Mouse (Mus musculus): ENCODE data around the gene Zfp932. TPM values are rescaled to one million over a fixed set of nuclear protein-coding genes. Genes with fewer than 3 reads are reported as not detected.
"Not testable (repeated sequence)": the region's sequence is repeated elsewhere in the genome, so short reads cannot be mapped to it uniquely, and the experiment has no call there.

Gene Zfp932
- total RNA-seq (2021), result 1 to 10 TPM; 5.7 to 6.2 TPM
- long read RNA-seq, experiment 1, transcript Zfp932-201 (3 exons, 451 nt), result major isoform, 5 of 8 reads
- long read RNA-seq, experiment 1, partial matches to known transcripts, result 0 of 8 reads
- long read RNA-seq, experiment 1, other reads (novel, unspliced or antisense), result 2 of 8 reads
- long read RNA-seq, experiment 2, transcript Zfp932-201 (3 exons, 451 nt), result major isoform, 10 of 16 reads
- long read RNA-seq, experiment 2, partial matches to known transcripts, result 0 of 16 reads
- long read RNA-seq, experiment 2, other reads (novel, unspliced or antisense), result 3 of 16 reads

DNA sequence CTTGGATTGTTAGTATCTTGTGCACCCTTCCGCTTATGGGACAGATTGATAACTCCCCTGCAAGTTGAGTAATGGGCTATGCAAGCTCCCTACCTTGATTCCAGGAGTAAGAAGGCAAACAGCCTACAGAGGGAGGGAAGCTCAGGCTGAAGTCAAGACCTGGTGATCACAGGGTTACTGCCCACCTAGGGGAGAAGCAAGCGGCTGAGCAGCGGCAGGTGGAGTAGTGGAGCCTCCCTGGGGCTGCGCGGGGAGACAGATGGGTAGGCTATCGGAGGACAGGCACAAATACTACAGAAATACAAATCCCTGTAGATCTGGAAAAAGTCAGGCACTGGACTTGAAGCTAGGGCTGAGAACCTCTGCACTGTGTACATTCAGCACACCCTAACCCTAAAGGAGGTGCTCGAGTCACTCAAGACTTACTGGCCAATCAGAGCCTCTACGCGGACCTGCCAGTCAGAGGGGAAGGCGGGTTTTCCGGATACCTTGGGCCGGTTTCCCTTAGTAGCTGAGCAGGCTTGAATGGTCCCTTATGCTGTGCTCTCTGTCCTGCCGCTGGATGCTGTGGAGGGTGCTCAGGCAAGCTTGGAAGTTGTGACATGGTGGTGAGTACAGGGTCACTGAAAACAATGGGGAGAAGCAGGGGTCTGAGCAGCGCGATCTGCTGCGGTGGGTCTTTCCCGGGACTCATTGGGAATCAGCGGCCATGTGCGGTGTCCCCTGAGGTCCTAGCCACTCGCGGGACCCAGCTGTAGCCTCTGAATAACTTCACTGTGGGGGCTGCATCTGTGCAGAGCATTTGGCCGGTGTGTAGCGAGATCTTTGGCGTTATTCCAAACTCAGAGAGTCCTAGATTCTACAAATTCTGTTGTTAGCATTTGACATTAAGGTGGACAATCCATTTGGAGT lies at the start of gene Zfp932:
Zfp932 (plus strand) TSS at position 496 of the 912 bp plus-strand sequence.
- intact Hi-C loops (cut with DNase I), result not testable (repeated sequence)
- peak; percentile 71 to 74 for DNase-seq

DNA sequence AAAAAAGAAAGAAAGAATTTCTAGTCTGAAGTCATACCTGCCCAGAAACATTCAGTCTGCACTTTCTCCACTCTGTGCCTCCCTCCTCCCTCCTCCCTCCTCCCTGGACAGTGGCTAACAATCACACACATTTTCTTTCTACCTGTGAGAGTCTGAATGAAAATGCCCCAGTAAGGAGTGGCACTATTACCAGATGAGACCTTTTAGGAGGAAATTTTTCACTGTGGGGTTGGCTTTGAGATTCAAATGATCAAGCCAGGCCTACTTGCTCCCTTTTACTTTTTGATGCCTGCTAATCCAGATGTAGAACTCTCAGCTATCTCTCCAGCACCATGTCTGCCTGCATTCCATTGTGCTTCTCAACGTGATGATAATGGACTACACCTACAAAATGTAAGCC lies 46.0 kb upstream of the Zfp932 start:
- no peak for DNase-seq
- intact Hi-C loops (cut with DNase I), result no loop called here

DNA sequence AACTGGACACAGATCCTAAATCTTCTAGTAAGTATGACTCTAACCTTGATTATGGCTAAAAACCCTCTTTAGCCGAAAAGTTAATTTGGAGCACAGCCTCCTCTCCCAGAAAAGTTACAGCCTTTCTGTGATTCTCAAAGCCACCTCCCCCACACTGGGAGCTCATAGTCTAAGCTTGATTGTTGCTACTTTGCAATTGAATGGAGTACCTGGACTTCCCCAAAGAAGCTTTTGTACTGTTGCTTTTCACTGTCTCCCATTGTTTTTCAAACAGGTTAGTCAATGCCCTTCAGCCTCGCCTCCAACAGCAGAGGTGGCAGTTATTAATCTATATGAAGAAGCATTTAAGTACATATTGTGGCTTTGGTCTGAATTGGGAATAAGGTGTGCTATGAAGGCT lies 15.6 kb upstream of the Zfp932 start:
- intact Hi-C loops (cut with DNase I); DNase-seq: not testable (repeated sequence)

- DNase-seq; intact Hi-C loops (cut with DNase I): not testable (repeated sequence)
These were observed 860 bp upstream of the Zfp932 start for GRCm38 (mm10) chr5:109995461-109995860.

- DNase-seq; intact Hi-C loops (cut with DNase I): not testable (repeated sequence)
These were observed 19.5 kb downstream of the Zfp932 start for GRCm38 (mm10) chr5:110015775-110016174.

GRCm38 (mm10) chr5:110023273-110023672 lies 27.0 kb downstream of the Zfp932 start:
- intact Hi-C loops (cut with DNase I), result no loop called here
- no peak for DNase-seq

GRCm38 (mm10) chr5:110023694-110024427 lies 27.5 kb downstream of the Zfp932 start:
- intact Hi-C loops (cut with DNase I); DNase-seq: not testable (repeated sequence)

DNA sequence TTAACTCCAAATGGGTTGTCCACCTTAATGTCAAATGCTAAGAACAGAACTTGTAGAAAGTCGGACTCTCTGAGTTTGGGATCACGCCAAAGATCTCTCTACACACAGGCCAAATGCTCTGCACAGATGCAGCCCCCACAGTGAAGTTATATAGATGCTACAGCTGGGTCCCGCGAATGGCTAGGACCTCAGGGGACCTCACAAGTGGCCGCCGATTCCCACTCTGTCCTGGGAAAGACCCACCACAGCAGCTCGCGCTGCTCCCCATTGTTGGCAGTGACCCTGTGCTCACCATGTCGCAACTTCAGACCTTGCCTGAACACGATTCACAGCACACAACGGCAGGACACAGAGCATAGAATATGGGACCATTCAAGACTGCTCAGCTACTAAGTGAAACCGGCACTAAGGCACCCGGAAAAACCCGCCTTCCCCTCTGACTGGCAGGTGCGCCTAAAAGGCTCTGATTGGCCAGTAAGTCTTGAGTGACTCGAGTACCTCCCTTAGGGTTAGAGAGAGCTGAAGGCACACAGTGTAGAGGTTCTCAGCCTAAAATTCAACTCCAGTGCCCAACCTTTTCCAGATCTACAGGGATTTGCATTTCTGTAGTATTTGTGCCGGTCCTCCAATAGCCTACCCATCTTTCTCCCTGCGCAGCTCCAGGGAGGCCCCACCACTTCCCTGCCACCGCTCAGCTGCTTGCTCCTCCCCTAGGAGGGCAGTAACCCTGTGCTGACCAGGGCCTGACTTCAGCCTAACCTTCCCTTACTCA lies 61.5 kb downstream of the Zfp932 start:
- intact Hi-C loops (cut with DNase I), result loop anchor here (5.0 kb wide), 1 partner anchor 39 kb away; the partner anchor contains the start of gene Plcxd1
- peak; percentile 70 to 73 for DNase-seq

Other genes starting within 250 kb of the Zfp932 start
- gene 4930522L14Rik, start 244.6 kb upstream of the Zfp932 start, total RNA-seq (2021), result 1 to 10 TPM in 1 of 2 experiments, under 1 TPM in 1; 0.37 to 1.8 TPM
- gene Gm15446, start 73.1 kb upstream of the Zfp932 start, total RNA-seq (2021), result 1 to 10 TPM; 4.1 to 9.0 TPM
- gene Gm17655, start 76.0 kb downstream of the Zfp932 start, total RNA-seq (2021), result 1 to 10 TPM; 2.1 to 2.6 TPM
- gene Gm35315, start 97.9 kb downstream of the Zfp932 start, total RNA-seq (2021), result under 1 TPM; 0.07 to 0.23 TPM
- gene Plcxd1, start 103.4 kb downstream of the Zfp932 start, total RNA-seq (2021), result not detected
- 10 to 100 TPM; 13.6 to 14.3 TPM for gene Gtpbp6, start 111.7 kb downstream of the Zfp932 start, total RNA-seq (2021)
- gene Zfp605, start 113.6 kb downstream of the Zfp932 start, total RNA-seq (2021), result 1 to 10 TPM; 3.0 to 3.2 TPM
- gene Chfr, start 139.3 kb downstream of the Zfp932 start, total RNA-seq (2021), result 10 to 100 TPM; 12.3 to 14.1 TPM
- gene Golga3, start 180.2 kb downstream of the Zfp932 start, total RNA-seq (2021), result 10 to 100 TPM; 36.4 to 39.9 TPM
- 10 to 100 TPM; 22.3 to 24.8 TPM for gene Ankle2, start 234.5 kb downstream of the Zfp932 start, total RNA-seq (2021)

Measured in gastrocnemius, postnatal 36 days (tissue).